Mouse (Mus musculus) midbrain, embryonic 12.5 days (tissue): Measurements from ENCODE around the gene Nhej1. TPM values are rescaled to one million over a fixed set of nuclear protein-coding genes. Genes with fewer than 3 reads are reported as not detected.
A peak's percentile ranks its signal among the peaks of the same experiment; 100 is the strongest.

Experiments used
- ATAC-seq: fragments of 200-750 bp; cut with Nextera tagmentation; 2 replicates; pipeline ENCODE4 v1.8.0; 2017; ENCODE audit warnings: low read depth, moderate TSS enrichment, moderate library complexity; ENCODE audit not compliant: low FRiP score
- H3K27ac ChIP-seq: fragments of 300-500 bp; sonication (generic); replicated peaks from 2 replicates; pipeline ENCODE4 v1.5.1; 2016; ENCODE audit warnings: mild to moderate bottlenecking
- H3K27me3 ChIP-seq: fragments of 300-500 bp; sonication (generic); 2 replicates; pipeline ENCODE4 v1.6.1; 2016; ENCODE audit warnings: mild to moderate bottlenecking
- H3K36me3 ChIP-seq: fragments of 300-500 bp; sonication (generic); 2 replicates; pipeline ENCODE4 v1.6.1; 2016
- H3K4me1 ChIP-seq: fragments of 300-500 bp; sonication (generic); 2 replicates; pipeline ENCODE4 v1.6.1; 2016
- H3K4me2 ChIP-seq: fragments of 300-500 bp; sonication (generic); replicated peaks from 2 replicates; pipeline ENCODE4 v1.6.1; 2016; ENCODE audit warnings: mild to moderate bottlenecking, moderate library complexity
- H3K4me3 ChIP-seq: fragments of 300-500 bp; sonication (generic); 2 replicates; pipeline ENCODE4 v1.5.1; 2016; ENCODE audit warnings: mild to moderate bottlenecking
- H3K9ac ChIP-seq: fragments of 300-500 bp; sonication (generic); replicated peaks from 2 replicates; pipeline ENCODE4 v1.6.1; 2016; ENCODE audit warnings: mild to moderate bottlenecking, moderate library complexity
- H3K9me3 ChIP-seq: fragments of 300-500 bp; sonication (generic); 2 replicates; pipeline ENCODE4 v1.6.1; 2016; ENCODE audit warnings: mild to moderate bottlenecking
- WGBS: fragments of 180-500 bp; shearing (Covaris S2); methylation state at CpG from one replicate; pipeline ENCODE4 v1.1.7; 2016; 5-methylcytosine and 5-hydroxymethylcytosine counted together
- polyA plus RNA-seq: library from polyadenylated mRNA; unstranded; fragments of >200 nt; fragmentation: Nextera tagmentation; extraction: Ambion mirVana; gene quantifications from 2 replicates; pipeline ENCODE4 v1.2.1, GENCODE M21; 2016

Nhej1 gene
- polyA plus RNA-seq, 1 experiment from 2014 or later = 11.7 TPM

DNA sequence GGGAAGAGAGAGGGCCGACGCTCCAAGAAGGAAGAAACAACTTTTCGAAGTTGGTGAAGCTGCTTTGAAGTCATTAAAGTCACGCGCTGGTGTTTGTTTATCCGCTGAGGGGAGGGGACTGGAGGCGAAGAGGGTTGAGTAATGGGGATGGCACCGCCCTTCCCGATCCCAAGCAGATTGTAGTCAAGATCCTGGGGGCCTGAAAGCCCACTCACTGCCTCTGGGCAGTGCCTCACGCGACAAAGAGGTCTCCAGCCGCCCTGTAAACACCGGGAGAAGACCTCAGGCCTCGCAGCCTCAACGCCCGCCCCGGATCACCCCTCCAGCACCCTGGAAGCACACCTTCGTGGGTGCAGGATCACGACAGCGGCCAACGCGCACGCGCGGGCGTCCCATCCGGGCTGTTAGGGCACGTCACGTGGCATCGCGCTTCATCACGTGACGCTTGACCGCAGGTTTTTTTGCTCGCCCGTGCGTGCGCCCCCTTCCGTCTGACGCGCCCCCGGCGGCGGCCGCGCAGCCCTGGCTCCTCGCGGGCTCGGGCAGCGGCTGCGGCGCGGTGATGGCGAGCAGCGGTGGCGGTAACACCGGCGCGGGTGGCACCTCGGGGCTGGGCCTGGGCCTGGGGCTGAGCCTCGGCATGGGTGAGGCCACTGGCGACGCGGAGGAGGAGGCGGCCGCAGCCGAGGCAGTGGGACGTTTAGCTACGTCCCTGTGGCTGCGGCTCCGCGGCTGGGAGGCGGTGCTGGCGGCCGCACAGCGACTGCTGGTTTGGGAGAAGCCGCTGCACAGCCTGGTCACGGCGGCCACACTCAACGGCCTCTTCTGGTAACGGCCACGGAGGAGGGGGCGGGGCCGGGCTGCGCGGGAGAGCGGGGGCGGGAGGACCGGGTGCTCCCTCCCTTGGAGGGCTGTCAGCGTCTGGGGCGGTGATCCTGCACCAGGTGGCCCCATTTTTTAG, 17.6 kb upstream of the Nhej1 start, which contains the start of the genes Cnppd1 and Retreg2:
Gene Cnppd1 (minus strand): TSS at position 411 of the 961 bp plus-strand sequence.
Gene Retreg2 (plus strand): TSS at position 478 of the 961 bp plus-strand sequence.
- Histone ChIP-seq H3K9me3 (no peaks in the 10 kb centered on the region), H3K36me3 (peaks cover 56% of the 10 kb centered on the region), H3K27me3 (no peaks in the 10 kb centered on the region), H3K9ac (peak within 1 kb of the TSS; percentile 94), H3K4me1 (peaks cover 30% of the 10 kb centered on the region), H3K27ac (peak within 1 kb of the TSS; percentile 99), H3K4me2 (peak within 1 kb of the TSS; percentile 91), H3K4me3 (peak within 1 kb of the TSS; percentile 92)
- under 1% methylated on average over 83 of the region's 91 CpGs for WGBS
- ATAC-seq = peak; percentile 91

DNA sequence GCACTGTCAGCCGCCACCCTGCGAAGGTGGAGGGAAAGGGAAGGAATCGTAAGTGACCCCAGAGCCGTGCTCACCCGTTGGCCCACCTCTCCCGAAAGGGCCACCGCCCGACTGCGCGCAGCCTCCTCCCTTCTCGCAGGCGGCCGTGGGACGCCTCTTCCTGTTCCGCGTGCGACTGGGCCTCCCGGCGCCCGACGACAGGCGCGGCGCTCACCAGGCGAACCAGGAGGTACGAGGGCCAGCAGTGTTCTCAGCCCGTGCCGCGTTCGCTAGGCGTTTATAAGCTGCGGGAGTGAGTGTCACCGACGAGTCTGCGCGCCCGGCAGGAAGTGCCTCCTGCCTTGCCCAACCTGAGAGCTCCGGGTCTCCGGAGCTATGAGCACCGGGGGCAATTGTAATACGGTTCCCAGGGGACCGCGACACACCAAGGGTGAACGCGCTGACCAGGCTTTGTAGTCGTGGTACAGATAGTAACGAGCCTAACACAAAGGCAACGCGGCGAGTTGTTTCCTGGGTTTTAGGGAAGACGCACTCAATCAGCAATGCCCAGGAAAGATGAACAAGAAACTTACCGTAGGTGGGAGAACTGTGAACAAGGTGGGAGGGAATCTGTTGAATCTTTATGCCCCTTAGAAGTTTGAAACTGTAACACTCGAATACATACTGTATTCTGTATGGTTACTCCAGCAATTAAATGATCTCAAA, 16.6 kb upstream of the Nhej1 start:
- H3K9me3 ChIP-seq = no peaks in the 10 kb centered on the region
- peak overlapping the region; percentile 91 for H3K4me2 ChIP-seq
- H3K9ac ChIP-seq = peak overlapping the region; percentile 94
- no peak for ATAC-seq
- peak overlapping the region; percentile 99 for H3K27ac ChIP-seq
- under 1% methylated on average over 52 of the region's 53 CpGs for WGBS
- peaks cover 56% of the 10 kb centered on the region for H3K36me3 ChIP-seq
- H3K27me3 ChIP-seq = no peaks in the 10 kb centered on the region
- H3K4me3 ChIP-seq = peak overlapping the region; percentile 92
- H3K4me1 ChIP-seq = peaks cover 30% of the 10 kb centered on the region

DNA sequence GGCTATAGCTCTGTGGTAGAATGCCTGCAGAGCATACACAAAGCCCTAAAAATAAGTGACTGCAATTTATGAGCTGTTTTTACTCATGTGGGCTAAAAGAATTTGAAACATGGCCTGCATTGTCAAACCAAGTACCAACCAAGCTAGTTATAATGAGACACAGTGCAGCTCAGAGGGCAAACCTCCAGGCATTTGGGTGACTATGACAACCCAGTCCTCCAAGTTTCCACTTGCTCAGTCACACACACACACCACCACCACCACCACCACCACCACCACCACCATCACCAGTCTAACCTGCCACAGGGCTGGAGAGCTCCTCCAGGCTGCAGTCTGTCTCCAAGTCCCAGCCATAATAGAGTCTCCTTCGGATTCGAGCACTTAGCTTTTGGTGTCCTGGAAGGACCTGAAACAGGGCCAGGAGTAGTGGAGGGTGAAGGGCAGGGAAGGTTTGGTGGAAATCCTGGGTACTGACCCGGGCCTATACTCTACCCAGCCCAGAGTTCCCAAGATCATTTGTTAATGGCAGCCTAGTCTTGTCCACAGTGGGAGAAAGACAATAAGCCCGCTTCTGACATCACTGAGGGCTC, 15.7 kb upstream of the Nhej1 start:
- H3K4me1 ChIP-seq = peaks cover 30% of the 10 kb centered on the region
- H3K27ac ChIP-seq = peak overlapping the region; percentile 99
- H3K36me3 ChIP-seq = peaks cover 56% of the 10 kb centered on the region
- H3K4me2 ChIP-seq = peak overlapping the region; percentile 91
- WGBS = 64% methylated on average over 4 of the region's 4 CpGs
- H3K27me3 ChIP-seq = no peaks in the 10 kb centered on the region
- no peaks in the 10 kb centered on the region for H3K9me3 ChIP-seq
- ATAC-seq = no peak
- peak overlapping the region; percentile 92 for H3K4me3 ChIP-seq
- peak overlapping the region; percentile 94 for H3K9ac ChIP-seq

DNA sequence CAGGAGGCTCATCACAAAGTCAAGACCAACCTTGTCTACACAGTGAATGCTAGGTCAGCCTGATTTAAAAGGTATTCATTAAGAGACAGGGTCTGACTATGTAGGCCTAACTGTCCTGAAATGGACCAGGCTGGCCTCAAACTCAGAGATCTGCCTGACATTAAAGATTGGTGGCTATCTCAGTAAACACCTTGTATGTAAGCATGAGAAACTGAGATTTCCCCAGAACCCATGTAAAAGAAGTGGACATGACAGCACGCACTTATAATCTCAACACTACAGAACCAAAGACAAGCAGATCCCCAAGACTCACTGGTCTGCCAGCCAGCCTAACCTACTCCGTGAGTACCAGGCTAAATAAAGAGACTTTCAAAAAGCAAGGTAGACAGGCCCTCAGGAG, 13.4 kb upstream of the Nhej1 start:
- H3K9me3 ChIP-seq = no peaks in the 10 kb centered on the region
- no peak overlapping the region for H3K4me2 ChIP-seq
- no peak for ATAC-seq
- H3K9ac ChIP-seq = no peak overlapping the region
- peaks cover 21% of the 10 kb centered on the region for H3K4me1 ChIP-seq
- WGBS = 82% methylated on average over 2 of the region's 2 CpGs
- H3K36me3 ChIP-seq = peaks cover 47% of the 10 kb centered on the region
- H3K27me3 ChIP-seq = 0 out of 2 replicates have a peak, but pooled peaks cover 2% of the 10 kb centered on the region
- no peak overlapping the region for H3K27ac ChIP-seq
- H3K4me3 ChIP-seq = no peak overlapping the region

DNA sequence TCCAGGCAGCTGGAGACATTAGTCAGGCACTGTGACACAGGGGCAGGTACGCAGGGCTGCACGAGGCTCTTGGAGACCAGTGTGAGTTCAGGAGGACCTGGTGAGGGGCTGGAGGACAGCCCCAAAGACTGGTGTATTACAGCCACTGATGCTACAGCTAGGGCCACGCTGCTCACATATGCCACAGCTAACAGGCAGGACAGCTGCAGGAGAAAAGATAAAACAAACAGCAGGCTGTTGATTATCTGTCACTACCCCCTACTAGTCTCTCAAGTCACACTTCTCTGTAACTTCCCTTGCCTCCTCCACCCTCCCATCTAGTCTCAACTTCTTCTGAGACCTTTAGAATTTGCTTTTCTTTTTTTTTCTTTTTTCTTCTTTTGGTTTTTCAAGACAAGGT, 11.7 kb upstream of the Nhej1 start:
- peaks cover 47% of the 10 kb centered on the region for H3K36me3 ChIP-seq
- 81% methylated on average over 3 of the region's 3 CpGs for WGBS
- H3K4me1 ChIP-seq = peaks cover 21% of the 10 kb centered on the region
- ATAC-seq = no peak
- no peak overlapping the region for H3K9ac ChIP-seq
- H3K4me2 ChIP-seq = no peak overlapping the region
- no peak overlapping the region for H3K27ac ChIP-seq
- no peaks in the 10 kb centered on the region for H3K9me3 ChIP-seq
- peaks cover 2% of the 10 kb centered on the region; the same call in 1 of the 2 replicates for H3K27me3 ChIP-seq
- no peak overlapping the region for H3K4me3 ChIP-seq

DNA sequence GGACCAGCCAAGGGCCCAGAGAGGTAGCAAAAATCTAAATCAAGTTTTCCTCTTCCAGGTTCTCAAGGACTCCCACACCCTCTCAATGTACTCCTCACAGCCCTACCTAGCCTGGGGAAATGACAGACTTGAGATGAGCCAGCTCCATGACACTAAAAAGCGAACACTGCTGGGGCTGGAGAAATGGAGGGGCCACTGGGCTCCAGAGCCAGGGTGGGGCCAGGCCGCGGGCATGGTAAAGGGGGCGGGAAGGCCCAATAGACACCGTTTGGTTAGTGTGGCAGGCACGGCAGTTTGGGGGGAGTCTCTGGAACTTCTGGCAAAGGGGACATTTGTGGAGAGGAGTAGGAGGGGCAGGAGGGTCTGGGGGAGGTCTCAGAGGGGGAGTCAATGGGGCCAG, 11.3 kb upstream of the Nhej1 start:
- peaks cover 2% of the 10 kb centered on the region; the same call in 1 of the 2 replicates for H3K27me3 ChIP-seq
- 82% methylated on average over 6 of the region's 6 CpGs for WGBS
- ATAC-seq = no peak
- no peak overlapping the region for H3K27ac ChIP-seq
- H3K36me3 ChIP-seq = peaks cover 47% of the 10 kb centered on the region
- no peak overlapping the region for H3K9ac ChIP-seq
- no peaks in the 10 kb centered on the region for H3K9me3 ChIP-seq
- H3K4me2 ChIP-seq = no peak overlapping the region
- peaks cover 18% of the 10 kb centered on the region for H3K4me1 ChIP-seq
- H3K4me3 ChIP-seq = no peak overlapping the region

DNA sequence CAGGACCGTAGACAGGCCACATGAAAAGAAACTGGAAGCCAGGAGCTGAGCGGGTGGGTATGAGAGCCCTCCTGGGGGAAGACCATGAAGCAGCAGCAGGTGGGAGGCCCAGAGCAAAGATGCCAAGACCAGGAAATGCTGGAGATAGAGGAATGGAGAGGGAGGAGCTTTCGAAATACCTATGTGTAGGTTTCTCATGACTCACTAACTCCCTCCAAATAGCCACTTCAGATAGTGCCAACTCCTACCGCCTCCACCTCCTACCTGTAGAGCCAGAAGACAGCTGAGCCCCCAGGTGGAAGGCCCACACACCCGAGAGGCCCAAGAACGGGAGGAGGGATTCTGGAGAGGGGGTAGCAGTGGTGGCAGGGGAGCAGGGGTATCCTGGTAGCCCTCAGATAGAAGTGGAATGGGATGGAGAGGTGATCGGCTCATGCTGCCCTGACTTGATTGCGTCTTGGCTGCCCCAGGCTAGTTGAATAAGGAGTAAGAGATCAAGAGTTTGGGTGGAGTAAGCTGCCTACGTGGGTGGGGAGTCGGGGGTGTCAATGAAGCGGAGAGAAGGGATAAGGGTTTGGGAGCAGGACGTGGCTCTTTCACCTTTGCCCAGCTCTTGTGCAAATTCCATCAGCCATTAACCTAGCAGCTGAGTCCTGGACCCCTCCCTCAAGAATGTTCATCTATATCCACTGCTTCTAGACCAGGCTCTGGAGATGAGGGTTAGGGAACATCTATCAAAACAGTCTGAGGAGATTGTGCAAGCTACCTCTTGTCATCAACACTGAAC, 8.6 kb upstream of the Nhej1 start, which contains the start of gene Slc23a3:
Gene Slc23a3 (minus strand): TSS at position 470 of the 787 bp plus-strand sequence.
- no peak within 1 kb of the TSS for H3K27ac ChIP-seq
- no peak within 1 kb of the TSS for H3K4me3 ChIP-seq
- H3K9ac ChIP-seq = no peak within 1 kb of the TSS
- H3K4me2 ChIP-seq = no peak within 1 kb of the TSS
- no peaks in the 10 kb centered on the region for H3K4me1 ChIP-seq
- peaks cover 35% of the 10 kb centered on the region for H3K36me3 ChIP-seq
- 71% methylated on average over 12 of the region's 12 CpGs for WGBS
- no peaks in the 10 kb centered on the region for H3K9me3 ChIP-seq
- ATAC-seq = no peak
- peaks cover 2% of the 10 kb centered on the region for H3K27me3 ChIP-seq

DNA sequence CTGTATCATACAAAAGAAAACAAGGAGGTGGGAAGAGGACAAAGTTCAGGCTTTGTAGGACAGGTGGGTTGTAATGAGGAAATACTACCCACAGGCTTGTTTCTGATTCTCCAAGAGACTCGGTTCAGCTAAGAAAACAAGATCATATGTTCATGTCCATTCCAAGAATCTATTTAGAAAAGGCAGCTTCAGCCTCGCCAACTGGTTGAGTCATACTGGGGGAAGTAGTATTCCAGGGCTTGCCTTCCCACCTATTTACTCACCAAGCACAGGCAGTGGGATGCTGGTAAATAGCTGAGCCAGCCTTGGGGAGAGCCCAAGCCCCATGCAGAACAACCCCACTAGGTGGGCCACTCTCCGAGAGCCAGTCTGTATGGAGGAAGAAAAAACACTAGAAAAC, 3.6 kb upstream of the Nhej1 start:
- Histone ChIP-seq H3K27ac (no peak overlapping the region), H3K4me3 (no peak overlapping the region), H3K4me1 (peaks cover 3% of the 10 kb centered on the region; the same call in 1 of the 2 replicates), H3K36me3 (no peaks in the 10 kb centered on the region), H3K4me2 (no peak overlapping the region), H3K27me3 (peaks cover 2% of the 10 kb centered on the region), H3K9me3 (no peaks in the 10 kb centered on the region), H3K9ac (no peak overlapping the region)
- 77% methylated on average over 3 of the region's 3 CpGs for WGBS
- no peak for ATAC-seq

DNA sequence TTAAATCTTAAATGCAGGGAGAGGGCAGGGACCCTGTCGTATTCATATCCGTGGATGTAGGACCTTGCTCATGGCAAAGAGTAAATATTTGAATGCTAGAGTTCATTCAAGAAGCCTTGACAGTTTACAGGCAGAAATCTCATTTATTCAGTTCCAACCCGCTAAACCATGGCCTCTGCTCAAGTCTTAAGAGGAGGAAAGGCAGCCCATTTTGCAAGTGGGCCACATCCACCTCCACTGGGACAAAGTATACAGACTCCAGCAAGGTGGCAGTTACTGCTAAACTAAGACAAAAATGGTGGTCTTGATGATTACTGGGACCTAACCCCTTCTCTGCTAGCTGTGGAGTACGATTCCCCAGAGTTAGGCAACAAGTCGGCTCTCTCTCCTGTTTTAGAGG, 418 bp upstream of the Nhej1 start:
- Histone ChIP-seq H3K4me1 (peaks cover 3% of the 10 kb centered on the region; the same call in 1 of the 2 replicates), H3K27me3 (no peaks in the 10 kb centered on the region; the same call in 1 of the 2 replicates), H3K9me3 (no peaks in the 10 kb centered on the region), H3K27ac (peak overlapping the region; percentile 92; the same call in 1 of the 2 replicates), H3K9ac (peak overlapping the region; percentile 8; the same call in 1 of the 2 replicates), H3K4me2 (peak overlapping the region; percentile 57), H3K4me3 (peak overlapping the region; percentile 70), H3K36me3 (no peaks in the 10 kb centered on the region)
- WGBS = 36% methylated on average over 5 of the region's 5 CpGs
- ATAC-seq = peak; percentile 8; the same call in 1 of the 2 replicates

DNA sequence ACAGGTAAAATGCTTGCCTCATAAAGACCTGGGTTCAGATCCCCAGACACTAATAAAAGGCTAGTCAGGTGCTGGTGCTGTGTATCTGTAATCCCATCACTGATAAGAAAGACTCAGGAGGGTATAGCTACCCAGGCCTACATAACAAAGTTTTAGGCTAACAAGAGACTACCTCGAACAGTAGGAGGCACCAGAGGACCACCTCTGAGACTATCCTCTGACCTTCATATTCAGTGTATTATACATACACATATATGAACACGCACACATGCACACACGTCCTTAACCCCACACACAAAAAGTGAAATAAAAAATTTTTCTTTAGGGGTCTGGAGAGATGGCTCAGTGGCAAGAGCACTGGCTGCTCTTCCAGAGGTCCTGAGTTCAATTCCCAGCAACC, 2.8 kb downstream of the Nhej1 start:
- Histone ChIP-seq H3K27me3 (no peaks in the 10 kb centered on the region), H3K4me2 (no peak overlapping the region), H3K9ac (no peak overlapping the region), H3K36me3 (no peaks in the 10 kb centered on the region), H3K4me1 (peaks cover 3% of the 10 kb centered on the region; the same call in 1 of the 2 replicates), H3K27ac (no peak overlapping the region), H3K9me3 (no peaks in the 10 kb centered on the region), H3K4me3 (no peak overlapping the region)
- no peak for ATAC-seq
- WGBS = 90% methylated on average over 3 of the region's 3 CpGs

DNA sequence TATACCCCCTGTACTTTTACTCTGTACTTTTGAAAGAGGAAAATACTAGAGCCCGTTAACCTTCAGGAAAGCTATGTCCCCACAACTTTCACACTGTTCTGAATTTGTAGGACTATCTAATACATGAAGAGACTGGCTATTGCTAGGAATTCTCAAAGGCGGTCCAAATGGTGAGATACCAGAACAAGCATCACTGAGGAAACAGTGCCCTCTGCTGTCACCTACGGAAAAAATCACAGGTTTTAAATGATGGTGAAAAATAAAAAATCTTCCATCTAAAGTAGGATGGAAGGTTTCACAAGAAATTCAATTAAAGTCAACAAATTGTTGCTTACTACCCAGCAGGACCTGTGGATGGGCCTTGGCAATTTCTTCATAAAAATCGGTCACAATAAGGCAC, 72.9 kb downstream of the Nhej1 start:
- H3K36me3 ChIP-seq = no peaks in the 10 kb centered on the region
- ATAC-seq = no peak
- no peak overlapping the region for H3K9ac ChIP-seq
- no peak overlapping the region for H3K27ac ChIP-seq
- H3K4me2 ChIP-seq = no peak overlapping the region
- WGBS = 39% methylated on average over 4 of the region's 4 CpGs
- no peaks in the 10 kb centered on the region for H3K27me3 ChIP-seq
- H3K4me1 ChIP-seq = no peaks in the 10 kb centered on the region
- no peak overlapping the region for H3K4me3 ChIP-seq
- no peaks in the 10 kb centered on the region for H3K9me3 ChIP-seq
